Mouse (Mus musculus): ENCODE results near the gene Celf1.
A peak's percentile ranks its signal among the peaks of the same experiment; 100 is the strongest.
"Not testable (repeated sequence)": the region's sequence is repeated elsewhere in the genome, so short reads cannot be mapped to it uniquely, and the experiment has no call there.

The Celf1 gene

DNA sequence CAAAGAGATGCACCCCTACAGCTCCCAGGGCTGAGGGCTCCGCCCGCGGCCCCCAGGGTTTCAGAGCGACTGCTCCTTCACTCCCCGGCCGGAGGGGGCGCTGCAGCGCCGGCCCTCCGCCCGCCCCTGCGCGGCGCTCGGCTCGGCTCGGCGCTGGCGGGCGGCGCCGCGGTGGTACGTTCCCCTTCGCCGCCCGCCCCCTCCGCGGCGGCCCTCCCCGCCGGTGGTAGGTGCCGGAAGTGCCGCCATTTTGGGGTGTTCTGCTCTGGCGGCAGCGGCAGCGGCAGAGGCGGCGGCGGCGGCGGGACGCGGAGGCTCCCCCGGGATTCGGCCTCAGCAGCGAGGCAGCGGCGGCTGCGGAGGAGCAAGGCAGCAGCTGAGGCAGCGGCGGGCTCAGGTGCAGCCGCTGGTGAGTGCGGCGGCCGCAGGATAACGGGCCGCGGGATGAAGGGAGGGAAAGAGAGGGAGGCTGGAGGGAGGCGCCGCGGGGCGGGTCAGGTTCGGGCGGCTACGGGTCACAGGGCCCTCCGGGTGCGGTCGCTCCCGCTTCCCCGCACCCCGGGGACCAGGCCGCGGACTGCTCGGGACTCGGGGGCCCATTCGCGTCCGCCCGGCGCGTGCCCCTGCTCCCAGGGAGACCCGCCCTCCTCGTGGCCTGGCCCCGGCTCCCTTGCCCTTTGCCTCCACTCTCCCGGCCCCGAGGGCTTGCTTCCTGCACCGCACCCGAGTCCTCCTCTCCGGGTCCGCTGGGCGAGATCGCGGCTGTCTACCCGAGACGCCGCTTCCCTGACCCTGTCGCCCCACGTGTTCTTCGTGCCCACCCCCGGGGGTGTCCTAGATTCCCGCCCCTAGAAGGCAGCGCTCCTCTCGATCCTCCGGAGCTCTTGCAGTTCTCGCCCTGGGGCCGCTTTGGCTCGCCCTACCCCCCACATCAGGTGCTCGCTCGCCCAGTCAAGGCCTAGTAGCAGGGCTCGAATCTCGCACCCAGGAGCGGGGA, at the start of gene Celf1:
Gene Celf1 (plus strand): TSS at position 150 of the 997 bp plus-strand sequence.
- peak; percentile 84 for DNase-seq

DNA sequence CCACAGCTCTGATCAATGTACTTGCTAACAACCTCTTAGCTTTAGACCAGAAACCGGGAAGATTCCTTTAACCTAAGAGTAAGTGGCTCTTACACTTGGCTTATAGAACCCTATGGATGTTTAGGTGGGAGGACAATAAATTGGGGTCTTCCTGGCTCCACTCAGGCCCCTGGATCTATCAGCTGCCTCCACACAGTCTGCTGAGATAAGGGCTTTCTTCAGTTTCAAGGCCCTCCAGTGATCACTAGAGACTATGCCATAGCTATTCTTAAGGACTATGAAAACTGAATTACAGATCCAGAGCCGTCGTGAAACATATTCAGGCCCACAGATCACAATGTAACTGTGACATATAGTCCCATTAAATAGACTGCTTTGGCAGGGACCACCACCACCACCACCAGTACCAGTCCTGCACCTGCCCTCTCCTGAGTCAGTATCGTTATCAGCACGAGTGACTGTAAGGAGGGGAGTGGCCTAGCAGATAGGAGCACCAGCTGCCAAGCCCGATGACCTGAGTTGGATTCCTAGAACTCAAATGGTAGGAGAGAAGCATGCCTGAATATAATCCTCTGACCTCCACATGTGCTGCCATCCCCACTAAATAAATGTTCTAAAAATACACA, 46.4 kb upstream of the Celf1 start:
- DNase-seq, result no peak

DNA sequence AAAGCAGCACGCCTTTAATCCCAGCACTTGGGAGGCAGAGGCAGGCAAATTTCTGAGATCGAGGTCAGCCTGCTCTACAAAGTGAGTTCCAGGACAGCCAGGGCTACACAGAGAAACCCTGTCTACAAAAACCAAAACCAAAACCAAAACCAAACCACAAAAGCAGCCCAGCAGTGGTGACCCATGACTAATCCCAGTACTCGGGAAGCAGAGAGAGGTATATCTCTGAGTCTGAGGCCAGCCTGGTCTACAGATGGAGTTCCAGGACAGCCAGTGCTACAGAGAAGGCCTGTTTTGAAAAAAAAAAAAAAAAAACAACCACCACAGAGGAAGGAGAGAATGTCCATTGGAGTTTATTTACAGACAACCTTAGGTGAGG, 45.9 kb upstream of the Celf1 start:
- not testable (repeated sequence) for DNase-seq

DNA sequence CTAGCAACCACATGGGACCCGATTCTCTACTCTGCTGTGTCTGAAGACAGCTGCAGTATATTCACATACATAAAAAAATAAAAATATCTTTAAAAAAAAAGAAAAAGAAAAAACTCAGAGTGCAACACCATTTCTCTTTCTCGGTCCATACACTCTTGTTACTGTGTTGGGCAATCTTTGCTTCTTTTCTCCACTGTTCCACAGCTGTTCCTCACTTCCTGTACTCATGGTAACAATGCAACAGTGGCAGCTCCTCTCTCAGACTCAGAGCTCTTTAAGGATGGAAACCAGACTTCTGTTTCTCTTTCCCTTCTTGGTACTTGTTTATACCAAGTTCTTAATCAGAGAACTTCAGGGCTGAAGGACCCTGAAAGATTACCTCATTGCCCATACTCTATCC, 36.8 kb upstream of the Celf1 start:
- DNase-seq, result no peak

DNA sequence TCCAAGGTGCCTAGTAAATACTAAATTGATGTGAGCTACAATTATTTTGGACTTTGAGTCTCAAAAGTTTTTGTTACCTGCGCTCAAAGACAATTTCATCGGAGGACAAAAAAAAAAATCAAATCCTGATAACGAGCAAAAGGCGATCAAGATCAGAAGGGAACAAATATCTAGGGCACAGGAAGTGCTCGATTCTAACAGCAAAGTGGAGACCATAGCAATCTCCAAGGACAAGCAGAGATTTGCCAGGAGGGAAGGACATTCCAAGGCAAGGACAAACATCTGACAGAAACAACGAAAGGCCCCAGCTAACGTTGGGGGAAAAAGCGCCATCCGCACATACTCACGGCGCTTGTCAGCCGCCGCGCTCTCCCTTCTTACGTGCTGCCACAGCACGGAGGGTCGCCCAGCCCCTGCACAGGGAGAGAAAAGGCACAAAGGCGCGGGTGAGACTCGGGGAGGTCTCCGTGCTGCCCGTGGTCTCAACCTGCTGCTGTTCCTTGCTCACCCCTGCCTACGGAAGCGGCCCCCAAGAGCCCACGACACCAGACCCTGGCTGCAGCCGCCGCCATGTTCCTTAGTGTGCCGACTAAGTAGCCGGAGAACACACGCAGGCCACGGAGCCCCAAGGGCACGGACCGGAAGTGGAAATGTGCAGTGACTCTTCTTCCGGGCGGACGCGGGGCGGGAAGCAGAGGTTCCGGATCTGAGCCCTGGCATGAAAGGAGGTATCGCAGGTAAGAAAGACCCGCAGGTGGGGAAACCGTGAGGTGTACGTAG, 35.9 kb upstream of the Celf1 start, which contains the start of the genes Kbtbd4 and Ndufs3:
Gene Kbtbd4 (plus strand): TSS at position 665 of the 780 bp plus-strand sequence.
Gene Ndufs3 (minus strand): TSS at position 752 of the 780 bp plus-strand sequence.
- peak; percentile 92 for DNase-seq

DNA sequence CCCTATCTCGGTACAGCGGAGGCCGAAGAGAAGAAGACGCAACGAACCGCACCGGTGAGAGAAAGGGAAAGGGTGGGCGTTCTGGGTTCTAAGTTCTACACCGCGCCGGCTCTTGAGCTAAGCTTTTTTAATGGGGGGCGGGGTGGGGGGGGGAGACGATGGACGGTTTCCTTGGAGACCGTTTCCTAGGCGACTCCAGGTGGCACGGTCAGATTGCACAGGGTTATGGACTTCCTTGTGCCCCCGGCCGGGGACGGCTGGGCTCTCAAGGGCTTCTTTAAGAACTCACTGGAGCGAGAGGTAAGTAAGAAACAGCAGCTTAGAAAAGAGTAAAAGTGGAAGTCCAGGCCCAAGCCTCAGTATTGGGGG, 35.3 kb upstream of the Celf1 start:
- no peak for DNase-seq

DNA sequence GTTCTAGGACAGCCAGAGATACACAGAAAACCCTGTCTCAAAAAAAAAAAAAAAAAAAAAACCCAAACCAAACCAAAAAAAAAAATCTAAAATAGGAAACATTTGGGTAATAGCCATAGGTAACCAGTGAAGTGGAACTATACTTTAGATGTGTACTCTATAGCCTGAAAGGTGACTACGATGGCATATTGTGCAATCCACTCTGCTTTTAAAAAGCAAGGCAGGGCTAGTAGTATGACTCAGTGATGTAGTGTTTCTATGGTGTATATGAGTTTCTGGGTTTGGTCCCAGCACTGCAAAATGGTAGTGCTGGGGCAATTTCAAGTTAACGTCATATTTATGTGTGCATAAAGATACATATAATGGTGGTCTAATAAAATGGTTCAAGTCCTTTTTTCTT, 33.5 kb upstream of the Celf1 start:
- DNase-seq, result no peak

DNA sequence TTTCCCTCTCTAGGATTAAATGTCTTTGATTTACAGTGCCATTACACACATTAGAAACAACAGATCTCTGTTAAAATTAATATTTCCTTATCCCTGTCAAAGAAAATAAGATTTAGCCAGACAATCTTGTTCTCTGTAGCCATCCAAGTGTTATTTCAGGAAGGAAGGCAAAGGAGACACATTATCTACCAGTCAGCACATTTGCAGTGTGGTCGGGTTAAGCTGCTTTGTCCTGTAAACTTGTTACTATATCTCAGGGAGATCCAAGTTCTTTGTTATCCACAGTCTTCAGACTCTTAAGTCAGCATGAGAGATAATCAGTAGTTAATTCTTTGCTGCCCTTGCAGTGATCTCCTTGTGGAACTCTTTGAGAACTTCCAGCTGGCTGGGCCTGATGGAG, 29.3 kb upstream of the Celf1 start:
- no peak for DNase-seq

DNA sequence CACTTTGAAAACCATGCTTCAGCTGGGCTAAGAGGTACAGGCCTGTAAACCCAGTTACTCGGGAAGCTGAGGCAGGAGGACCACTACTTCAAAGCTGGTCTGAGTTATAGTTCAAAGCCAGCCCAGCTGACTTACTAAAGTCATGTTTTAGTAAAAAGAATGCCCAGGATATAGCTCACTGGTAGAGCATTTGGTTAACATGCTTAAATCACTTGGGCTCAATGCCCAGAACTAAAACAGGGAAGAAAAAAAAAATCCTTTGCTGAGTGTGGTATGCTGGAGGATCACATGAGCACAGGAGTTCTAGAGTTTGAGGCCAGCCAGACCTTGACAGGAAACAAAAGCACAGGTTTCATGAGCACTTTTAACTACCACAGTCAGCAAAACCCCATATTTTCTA, 28.5 kb upstream of the Celf1 start:
- DNase-seq, result no peak

DNA sequence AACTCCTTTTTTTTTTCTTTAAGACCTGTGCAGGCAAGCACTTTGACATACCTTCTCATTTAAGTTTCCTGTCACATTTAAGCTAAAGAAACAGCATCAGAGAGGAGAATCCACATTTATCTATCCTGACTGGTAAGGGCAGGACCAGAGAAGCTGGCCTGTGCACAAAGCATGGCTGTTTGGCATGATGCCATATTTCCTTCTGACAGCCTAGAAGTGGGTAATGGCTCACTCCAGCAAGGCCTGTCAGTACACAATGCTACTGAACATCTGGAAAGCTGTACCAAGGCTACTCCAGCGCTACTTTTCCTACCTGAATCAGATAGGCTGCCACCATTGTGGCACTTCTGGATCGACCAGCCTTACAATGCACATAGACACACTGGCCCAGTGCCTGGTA, 26.5 kb upstream of the Celf1 start:
- peak; percentile 63 for DNase-seq

DNA sequence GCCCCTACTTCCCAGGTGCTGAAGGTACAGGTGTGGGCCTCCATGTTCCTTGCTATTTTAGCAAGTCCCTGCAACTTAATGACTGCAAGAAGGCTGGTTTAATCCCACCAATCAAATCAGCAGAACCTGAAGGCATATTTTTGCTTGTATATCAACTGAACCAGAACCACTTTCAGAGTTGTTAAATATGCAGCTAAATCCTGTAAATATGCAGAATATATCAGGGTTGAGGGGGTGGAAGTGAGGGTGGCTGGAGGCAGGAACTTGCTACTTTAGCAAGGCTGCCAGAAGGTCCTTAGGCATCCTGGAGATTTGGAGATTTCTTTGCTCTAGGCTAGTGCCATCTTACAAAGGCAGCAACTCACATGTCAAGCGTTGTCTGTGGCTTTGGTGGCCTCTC, 24.7 kb upstream of the Celf1 start:
- no peak for DNase-seq

DNA sequence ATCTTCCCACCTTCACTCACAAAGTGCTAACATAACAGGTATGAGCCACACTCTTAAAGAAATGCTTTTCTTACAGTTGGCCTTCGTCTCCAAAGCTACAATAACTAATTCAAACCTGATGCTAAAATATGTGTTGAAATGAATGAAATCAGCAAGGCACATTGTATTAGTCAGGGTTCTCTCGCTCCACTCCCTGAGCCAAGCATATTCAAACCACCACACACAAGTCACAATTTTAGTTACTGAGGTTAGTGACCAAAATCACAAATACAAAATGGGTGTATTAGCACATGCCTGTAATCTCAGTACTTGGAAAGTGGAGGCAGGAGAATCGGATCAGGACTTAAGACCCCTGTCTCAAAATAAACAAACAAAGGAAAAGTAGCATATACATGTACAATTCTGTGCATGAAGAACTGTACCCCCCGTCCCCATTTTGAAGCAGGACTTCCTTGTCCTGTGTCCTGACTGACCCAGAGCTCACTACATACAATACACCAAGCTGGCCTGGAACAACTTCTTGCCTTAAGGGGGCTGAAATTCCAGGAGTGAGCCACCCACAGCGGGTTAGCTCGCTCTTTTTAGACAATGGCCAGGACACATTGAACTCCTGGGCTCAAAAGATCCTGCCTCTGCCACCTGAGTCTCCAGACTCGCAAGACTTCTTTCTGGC, 23.5 kb upstream of the Celf1 start:
- DNase-seq, result no peak

DNA sequence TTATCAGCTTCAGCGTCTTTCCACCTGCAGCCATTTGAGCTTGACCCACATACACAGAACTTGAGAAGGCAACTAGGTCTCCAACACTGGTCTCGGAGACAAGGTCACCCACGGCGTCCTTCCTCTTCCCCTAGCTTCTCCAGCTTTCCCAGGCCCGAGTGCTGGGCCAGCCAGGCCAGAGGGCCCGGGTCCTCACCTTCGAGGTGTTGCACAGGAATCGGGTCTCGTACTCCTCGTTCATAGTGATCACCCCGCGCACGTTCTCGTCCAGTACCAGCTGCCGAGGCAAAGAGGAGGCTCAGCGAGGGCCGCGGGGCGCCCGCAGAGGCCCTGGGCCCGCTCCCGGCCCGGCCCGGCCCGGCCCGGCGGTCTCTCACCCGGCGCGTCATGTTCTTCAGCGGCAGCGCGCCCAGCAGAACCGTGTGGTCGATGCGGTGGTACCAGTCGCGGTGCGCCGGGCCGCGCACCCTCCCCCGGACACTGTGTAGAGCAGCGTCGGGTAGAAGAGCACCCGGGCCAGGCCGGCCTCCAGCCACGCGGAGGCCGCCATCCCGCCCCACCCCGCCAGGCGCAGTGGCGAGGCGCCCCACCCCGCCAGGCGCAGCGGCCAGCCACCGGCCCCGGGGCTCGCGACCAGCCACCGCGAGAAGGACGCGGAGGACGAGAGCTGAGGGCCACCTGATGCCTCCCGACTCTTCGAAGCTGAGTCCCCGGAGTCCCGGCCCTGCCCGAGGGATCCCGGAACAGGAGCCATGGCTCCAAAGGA, 22.8 kb upstream of the Celf1 start:
- peak; percentile 63 for DNase-seq

DNA sequence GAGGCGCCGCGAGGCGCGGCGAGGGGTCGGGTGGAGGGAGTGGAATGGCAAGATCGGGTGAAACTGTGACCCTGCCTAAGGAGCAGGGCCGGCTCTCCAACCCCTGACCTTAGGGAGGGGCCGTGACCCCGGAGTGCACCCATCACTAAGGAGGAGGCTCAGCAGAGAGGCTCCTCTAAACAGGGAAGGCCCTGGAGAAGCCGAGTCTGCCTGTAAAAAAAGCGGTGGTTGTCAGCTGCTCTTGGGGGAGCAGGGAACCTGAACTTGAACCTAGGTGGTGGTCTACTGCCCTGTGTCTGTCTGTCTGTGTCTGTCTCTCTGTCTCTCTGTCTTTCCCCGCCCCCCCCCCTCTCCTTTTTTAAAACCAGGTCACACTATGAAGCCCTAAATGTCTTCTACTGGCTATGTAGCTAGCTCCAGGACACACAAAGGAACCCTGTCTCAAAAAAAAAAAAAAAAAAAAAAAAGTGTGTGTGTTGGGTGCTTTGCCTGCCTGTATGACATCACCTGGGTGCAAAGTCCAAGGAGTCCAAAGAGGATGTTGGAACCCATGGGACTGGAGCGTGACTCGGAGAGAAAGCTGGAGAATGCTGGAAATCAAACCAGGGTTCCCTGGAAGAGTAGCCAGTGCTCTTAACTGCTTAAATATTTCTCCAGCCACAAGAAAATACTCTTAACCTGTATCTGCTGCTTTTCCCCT, 22.0 kb upstream of the Celf1 start:
- DNase-seq, result peak; percentile 92

DNA sequence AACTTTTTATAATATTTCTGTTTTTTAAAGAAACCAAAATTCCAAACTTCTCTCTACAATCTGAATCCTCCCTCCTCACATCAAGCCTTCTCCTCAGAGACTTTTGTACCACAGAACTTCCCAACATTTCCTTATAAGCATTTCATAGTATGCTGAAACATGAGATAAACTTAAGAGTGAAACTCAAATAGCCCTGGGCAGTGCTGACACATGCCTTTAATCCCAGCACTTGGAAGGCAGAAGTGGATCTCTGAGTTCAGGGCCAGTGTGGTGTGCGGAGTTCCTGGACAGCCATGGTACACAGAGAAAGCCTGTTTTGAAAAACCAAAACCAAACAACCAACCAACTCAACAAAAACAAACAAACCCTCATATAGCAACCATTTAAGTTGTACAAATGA, 19.0 kb upstream of the Celf1 start:
- no peak for DNase-seq

DNA sequence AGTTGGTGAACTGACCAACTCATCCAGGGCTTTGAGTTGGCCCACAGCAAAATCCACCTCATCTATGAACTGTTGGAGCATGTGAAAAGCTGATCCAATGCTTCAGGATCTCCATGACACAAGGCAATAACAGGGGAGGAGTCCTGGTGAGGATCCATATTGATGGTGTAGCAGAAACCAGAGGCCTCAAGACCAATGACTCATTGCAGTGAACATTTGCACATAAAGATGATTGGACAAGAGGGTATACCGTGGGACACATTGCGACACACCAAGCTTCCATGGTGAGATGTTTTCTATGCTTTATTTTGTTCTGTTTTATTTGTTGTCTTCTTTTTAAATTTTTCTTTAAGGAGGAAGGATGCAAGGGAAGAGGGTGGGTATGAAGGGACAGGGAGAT, 17.5 kb upstream of the Celf1 start:
- no peak for DNase-seq

DNA sequence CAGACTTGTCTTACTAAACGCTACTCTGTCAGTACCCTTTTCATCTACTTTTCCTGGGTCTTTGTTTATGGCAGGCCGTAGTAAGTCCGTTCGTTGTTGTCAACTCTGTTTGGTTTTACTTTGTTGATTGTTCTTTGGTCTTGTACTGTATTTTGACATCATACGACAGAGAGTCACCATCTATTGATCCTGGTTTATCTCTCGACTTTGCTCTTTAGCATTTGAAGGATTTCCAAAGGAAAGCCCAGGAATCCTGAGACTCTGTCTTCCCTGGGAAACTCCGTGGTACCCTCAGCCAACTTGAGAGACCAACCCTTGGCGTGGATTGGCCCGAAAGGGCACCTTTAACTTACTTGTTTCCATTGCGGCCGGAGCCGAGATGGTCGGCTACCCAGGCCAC, 11.6 kb upstream of the Celf1 start:
- DNase-seq, result no peak

DNA sequence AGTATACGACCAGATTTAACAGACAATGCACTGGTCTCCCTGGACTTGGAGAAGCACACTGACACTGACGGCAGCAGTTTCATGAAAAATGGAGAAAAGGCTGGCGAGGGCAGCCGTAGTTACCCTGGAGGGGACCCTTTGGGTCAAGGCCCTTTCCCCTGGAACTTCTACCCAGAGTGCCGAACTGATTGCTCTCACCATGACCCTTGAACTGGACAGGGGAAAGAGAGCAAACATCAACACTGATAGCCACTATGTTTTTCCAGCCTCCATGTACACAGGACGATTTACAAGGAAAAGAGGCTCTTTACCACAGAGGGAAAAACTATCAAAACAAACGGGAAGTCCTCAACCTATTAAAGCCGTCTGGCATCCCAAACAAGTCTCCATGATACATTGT, 8.4 kb upstream of the Celf1 start:
- DNase-seq, result no peak

DNA sequence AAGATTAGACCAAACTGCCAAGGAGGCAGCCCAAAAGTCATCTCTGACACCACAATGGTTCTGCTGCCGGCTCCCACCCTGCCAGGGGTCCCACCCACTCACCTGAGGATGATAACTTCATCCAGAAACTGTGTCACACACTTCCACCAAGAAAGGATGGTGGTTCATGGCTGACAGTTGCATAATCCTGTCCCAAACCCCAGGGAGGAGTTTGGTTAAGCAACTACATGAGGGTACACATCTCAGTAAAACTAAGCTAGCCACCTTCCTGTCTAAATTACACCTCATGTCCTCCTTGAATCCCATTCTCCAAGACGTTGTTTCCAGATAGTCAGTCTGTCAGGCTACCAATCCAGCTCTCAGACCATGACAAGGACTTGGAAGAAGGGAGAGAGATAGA, 7.9 kb upstream of the Celf1 start:
- DNase-seq, result no peak

DNA sequence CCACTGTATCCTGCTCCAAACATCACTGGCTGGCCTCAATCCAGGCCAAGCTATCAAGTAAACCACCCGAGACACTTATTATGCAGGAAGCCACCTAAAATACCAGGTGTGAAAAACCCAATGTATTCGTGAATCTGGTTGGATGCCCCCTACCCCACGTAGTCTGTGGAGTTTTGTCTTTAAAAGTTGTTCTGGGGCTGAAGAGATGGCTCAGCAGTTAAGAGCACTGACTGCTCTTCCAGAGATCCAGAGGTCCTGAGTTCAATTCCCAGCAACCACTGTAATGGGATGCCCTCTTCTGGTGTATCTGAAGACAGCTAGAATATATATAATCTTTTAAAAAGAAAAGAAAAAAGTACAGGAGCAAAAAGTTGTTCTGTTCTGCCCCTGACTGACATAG, 1.8 kb upstream of the Celf1 start:
- no peak for DNase-seq

DNA sequence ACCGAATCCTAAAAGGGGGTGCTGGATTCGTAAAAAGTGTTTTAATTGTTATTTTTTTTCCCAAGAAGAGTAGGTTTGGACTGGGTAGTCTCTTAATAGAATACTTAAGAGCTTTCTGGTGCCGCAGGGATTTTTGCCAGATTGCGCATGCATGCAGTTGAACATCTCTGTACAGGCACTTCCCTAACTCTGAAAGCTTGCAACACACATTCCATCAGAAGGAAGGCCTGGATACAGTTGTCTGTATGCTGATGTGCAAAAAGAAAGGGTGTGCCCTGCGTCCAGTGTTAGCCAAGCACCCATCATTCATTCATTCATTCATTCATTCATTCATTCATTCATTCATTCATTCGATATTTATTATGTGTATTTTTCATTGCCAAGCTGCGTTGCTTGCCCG, 432 bp upstream of the Celf1 start:
- DNase-seq, result no peak
